Mouse (Mus musculus) ES-CJ7 (cell line): ENCODE data around the gene Nudt3.
A peak's percentile ranks its signal among the peaks of the same experiment; 100 is the strongest.

Experiments used
- DNase-seq: peaks from one replicate; pipeline ENCODE4 v3.0.0; 2011; ENCODE audit warnings: low read depth, low spot score

The Nudt3 gene

GRCm38 (mm10) chr17:27547253-27547868, 75.9 kb downstream of the Nudt3 start:
- DNase-seq, result no peak

- no peak for DNase-seq
Measured at GRCm38 (mm10) chr17:27546574-27547085, 76.7 kb downstream of the Nudt3 start.

GRCm38 (mm10) chr17:27545991-27546390, 77.3 kb downstream of the Nudt3 start:
- no peak for DNase-seq

GRCm38 (mm10) chr17:27544551-27544950, 78.7 kb downstream of the Nudt3 start:
- no peak for DNase-seq

- no peak for DNase-seq
Measured at GRCm38 (mm10) chr17:27541984-27542383, 81.3 kb downstream of the Nudt3 start.

- DNase-seq, result no peak
Measured at GRCm38 (mm10) chr17:27541261-27541660, 82.0 kb downstream of the Nudt3 start.

- peak; percentile 93 for DNase-seq
Measured at GRCm38 (mm10) chr17:27534718-27535117, 88.6 kb downstream of the Nudt3 start.

- DNase-seq, result no peak
Measured at GRCm38 (mm10) chr17:27533354-27533753, 89.9 kb downstream of the Nudt3 start.

GRCm38 (mm10) chr17:27532095-27532494, 91.2 kb downstream of the Nudt3 start:
- DNase-seq, result no peak
